Mouse (Mus musculus) neutrophil, adult 83 days (primary cell): ENCODE measurements around the gene Il1rn. TPM values are rescaled to one million over a fixed set of nuclear protein-coding genes. Genes with fewer than 3 reads are reported as not detected.

ENCODE experiments used
- total RNA-seq, 2 experiments: library from RNA; stranded (reverse); gene quantifications; one replicate each; pipeline ENCODE4 v1.2.4; 2023

Gene Il1rn
- 10 to 100 TPM; 92.4 to 94.5 TPM for total RNA-seq

DNA sequence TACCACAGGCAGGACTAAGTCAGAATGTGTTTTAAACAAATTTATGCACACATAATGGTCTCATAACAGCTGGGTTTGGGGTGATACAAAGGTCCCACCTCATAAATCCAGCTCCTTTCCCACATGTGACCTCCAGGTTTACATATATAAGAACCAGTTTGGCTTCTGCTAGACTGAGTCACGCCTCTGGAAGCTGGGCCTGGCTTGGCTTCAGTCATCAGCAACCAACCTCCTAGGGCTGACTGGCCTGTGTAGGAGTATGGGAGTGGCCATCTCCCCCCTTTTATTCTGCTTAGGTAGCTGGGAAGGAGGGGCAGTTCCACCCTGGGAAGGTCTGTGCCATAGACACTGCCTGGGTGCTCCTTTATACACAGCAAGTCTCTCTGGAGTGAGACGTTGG is at the start of gene Il1rn:
Gene Il1rn (plus strand): TSS at position 309 of the 400 bp plus-strand sequence.

DNA sequence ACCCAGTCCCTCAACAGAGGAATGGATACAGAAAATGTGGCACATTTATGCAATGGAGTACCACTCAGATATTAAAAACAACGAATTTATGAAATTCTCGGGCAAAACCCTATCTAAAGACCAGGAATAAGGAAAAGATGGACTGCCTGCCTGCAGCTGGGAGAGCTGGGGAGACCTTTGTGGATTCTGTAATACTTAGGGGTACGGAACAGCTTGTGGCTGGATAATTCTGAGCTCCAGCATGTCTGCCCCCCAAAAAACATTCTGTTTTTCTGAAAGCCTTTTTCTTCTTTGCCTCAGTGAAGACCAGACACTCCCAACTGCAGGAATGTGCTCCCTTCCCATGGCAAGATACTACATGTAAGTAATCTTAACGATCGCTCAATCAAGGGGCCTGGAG is 45.8 kb upstream of the Il1rn start, which contains the start of gene Il1f10:
Gene Il1f10 (plus strand): TSS at position 301 of the 400 bp plus-strand sequence.

DNA sequence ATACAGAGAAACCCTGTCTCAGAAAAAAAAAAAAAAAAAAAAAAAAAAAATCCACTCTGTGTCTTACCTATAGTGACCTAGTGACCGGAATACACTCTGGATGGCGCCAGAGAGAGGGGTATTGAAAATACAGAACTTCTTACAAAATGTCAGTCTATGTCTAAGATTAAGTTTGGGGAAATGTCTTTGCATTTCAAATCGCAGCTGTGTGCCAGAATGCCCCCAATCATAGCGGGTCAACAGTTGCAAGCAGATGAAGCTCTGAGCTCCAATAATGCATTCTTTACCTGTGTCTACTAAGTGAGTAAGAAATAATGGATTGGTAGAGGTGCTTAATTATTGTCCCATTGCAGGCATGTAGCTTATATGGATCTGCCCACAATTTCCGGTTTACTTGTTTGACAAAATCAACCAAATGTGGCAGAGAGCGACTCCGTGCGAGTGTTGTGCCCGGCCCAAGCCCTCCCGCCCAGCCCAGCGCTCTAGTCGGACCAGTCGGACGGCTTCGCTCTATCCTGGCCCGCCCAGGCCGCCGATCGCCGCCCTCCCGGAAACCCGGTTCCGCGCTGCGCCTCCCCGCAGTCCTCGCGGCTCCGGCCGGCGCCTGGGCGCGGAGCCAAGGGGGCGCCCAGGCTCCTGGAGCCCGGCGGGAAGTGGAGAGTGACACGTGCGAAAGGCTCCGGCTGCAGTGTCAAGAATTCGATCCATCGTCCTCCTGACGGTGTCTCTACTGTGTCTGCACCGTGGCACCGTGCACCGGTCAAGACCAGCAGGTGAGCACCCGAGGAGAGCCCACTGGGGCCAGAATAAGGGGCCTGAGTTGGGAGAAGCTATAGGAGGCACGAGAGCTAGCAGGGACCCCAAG is 30.6 kb downstream of the Il1rn start, which contains the start of gene Psd4:
Gene Psd4 (plus strand): TSS at position 551 of the 865 bp plus-strand sequence.

Other genes with a start within 250 kb of the Il1rn start
- gene Tbpl2, start 240.3 kb upstream of the Il1rn start, total RNA-seq: not detected
- gene Il1f8, start 183.7 kb upstream of the Il1rn start, total RNA-seq: not detected
- gene Il1f9, start 150.4 kb upstream of the Il1rn start, total RNA-seq: 100 to 1,000 TPM; 203 to 221 TPM
- gene Il1f6, start 121.4 kb upstream of the Il1rn start, total RNA-seq: not detected
- not detected for gene Il1f5, start 59.9 kb upstream of the Il1rn start, total RNA-seq
- gene Il1f10, start 45.7 kb upstream of the Il1rn start, total RNA-seq: not detected
- gene Psd4, start 30.7 kb downstream of the Il1rn start, total RNA-seq: 100 to 1,000 TPM; 121 to 123 TPM
- gene Pax8, start 138.7 kb downstream of the Il1rn start, total RNA-seq: 1 to 10 TPM; 2.4 to 4.8 TPM